Mouse (Mus musculus) limb, embryonic 14.5 days (tissue): Measurements from ENCODE around the gene Prss22. TPM values are rescaled to one million over a fixed set of nuclear protein-coding genes. Genes with fewer than 3 reads are reported as not detected.

Experiments used
- ATAC-seq: fragments of 200-750 bp; cut with Nextera tagmentation; 2 replicates; pipeline ENCODE4 v1.8.0; 2017; ENCODE audit warnings: low read depth, moderate number of reproducible peaks, moderate TSS enrichment; ENCODE audit not compliant: low FRiP score
- DNase-seq: peaks from one replicate; pipeline ENCODE4 v3.0.0-alpha.2; 2015; ENCODE audit warnings: low spot score
- H3K27ac ChIP-seq: fragments of 300-500 bp; sonication (generic); replicated peaks from 2 replicates; pipeline ENCODE4 v1.5.1; 2014; ENCODE audit warnings: low read depth, mild to moderate bottlenecking, low read length, moderate library complexity, mixed read lengths
- H3K27me3 ChIP-seq: fragments of 300-500 bp; sonication (generic); 2 replicates; pipeline ENCODE4 v1.6.1; 2014; ENCODE audit warnings: low read length, mixed read lengths; ENCODE audit not compliant: control insufficient read depth, insufficient read depth
- H3K36me3 ChIP-seq: fragments of 300-500 bp; sonication (generic); 2 replicates; pipeline ENCODE4 v1.6.1; 2014; ENCODE audit warnings: mild to moderate bottlenecking, low read length, moderate library complexity, mixed read lengths; ENCODE audit not compliant: control insufficient read depth, insufficient read depth
- H3K4me1 ChIP-seq: fragments of 300-500 bp; sonication (generic); 2 replicates; pipeline ENCODE4 v1.6.1; 2014; ENCODE audit warnings: antibody characterized with exemption, low read length, mixed read lengths; ENCODE audit not compliant: control insufficient read depth, insufficient read depth
- H3K4me2 ChIP-seq: fragments of 300-500 bp; sonication (generic); replicated peaks from 2 replicates; pipeline ENCODE4 v1.6.1; 2014; ENCODE audit warnings: low read depth, mild to moderate bottlenecking, low read length, moderate library complexity; ENCODE audit not compliant: severe bottlenecking
- H3K4me3 ChIP-seq: fragments of 300-500 bp; sonication (generic); replicated peaks from 2 replicates; pipeline ENCODE4 v1.5.1; 2014; ENCODE audit warnings: low read length
- H3K9ac ChIP-seq: fragments of 300-500 bp; sonication (generic); 2 replicates; pipeline ENCODE4 v1.6.1; 2014; ENCODE audit warnings: mild to moderate bottlenecking, low read depth, low read length, moderate library complexity; ENCODE audit not compliant: severe bottlenecking
- H3K9me3 ChIP-seq: fragments of 300-500 bp; sonication (generic); 2 replicates; pipeline ENCODE4 v1.6.1; 2016; ENCODE audit warnings: low read length; ENCODE audit not compliant: control insufficient read depth
- POLR2A ChIP-seq: fragments of 200-500 bp; IDR thresholded peaks from 2 replicates; pipeline ENCODE4 v1.8.0; 2012; ENCODE audit warnings: inconsistent platforms, mild to moderate bottlenecking, moderate library complexity, borderline replicate concordance; ENCODE audit not compliant: insufficient read depth, insufficient read length; ENCODE audit errors: extremely low read depth
- WGBS: fragments of 180-500 bp; shearing (Covaris S2); extraction: QIAGEN DNeasy Blood & Tissue Kit; methylation state at CpG from one replicate; pipeline ENCODE4 v1.1.7; 2014; 5-methylcytosine and 5-hydroxymethylcytosine counted together
- polyA plus RNA-seq, 2 experiments: library from polyadenylated mRNA; depleted of rRNA in 1 of 2; stranded (reverse) in 1 of 2; unstranded in 1 of 2; fragments of >200 nt; fragmentation: Nextera tagmentation in 1 of 2; extraction: Ambion mirVana in 1 of 2; gene quantifications; 2 replicates each; pipeline versions ENCODE4 v1.2.1 to v1.2.3; 2012 to 2014

Prss22 gene
- polyA plus RNA-seq, 2 experiments, result 0.51 to 0.54 TPM

- no peaks in the 10 kb centered on the region for H3K4me1 ChIP-seq
- no peaks in the 10 kb centered on the region for H3K27me3 ChIP-seq
- no peaks in the 10 kb centered on the region for H3K36me3 ChIP-seq
- DNase-seq (no peak), ATAC-seq (no peak)
- no peak overlapping the region for H3K27ac ChIP-seq
- H3K4me3 ChIP-seq, result no peak overlapping the region
- WGBS, result 92% methylated on average over 14 of the region's 14 CpGs
- no peaks in the 10 kb centered on the region for H3K9me3 ChIP-seq
- H3K9ac ChIP-seq, result no peak overlapping the region
- H3K4me2 ChIP-seq, result no peak overlapping the region
- no peak for TF ChIP-seq POLR2A
Observed at GRCm38 (mm10) chr17:24004071-24004665, 6.3 kb upstream of the Prss22 start.

- no peaks in the 10 kb centered on the region for H3K9me3 ChIP-seq
- no peak for TF ChIP-seq POLR2A
- DNase-seq (no peak), ATAC-seq (no peak)
- H3K27ac ChIP-seq, result no peak overlapping the region
- no peaks in the 10 kb centered on the region for H3K36me3 ChIP-seq
- no peak overlapping the region for H3K9ac ChIP-seq
- H3K27me3 ChIP-seq, result no peaks in the 10 kb centered on the region
- 39% methylated on average over 5 of the region's 5 CpGs for WGBS
- no peak overlapping the region for H3K4me3 ChIP-seq
- H3K4me2 ChIP-seq, result no peak overlapping the region
- no peaks in the 10 kb centered on the region for H3K4me1 ChIP-seq
Observed at GRCm38 (mm10) chr17:24000404-24000803, 2.5 kb upstream of the Prss22 start.

- H3K9me3 ChIP-seq, result no peaks in the 10 kb centered on the region
- DNase-seq (no peak), ATAC-seq (no peak)
- TF ChIP-seq POLR2A, result no peak
- H3K4me2 ChIP-seq, result no peak overlapping the region
- no peaks in the 10 kb centered on the region for H3K36me3 ChIP-seq
- H3K4me1 ChIP-seq, result no peaks in the 10 kb centered on the region
- WGBS, result 55% methylated on average over 6 of the region's 6 CpGs
- H3K4me3 ChIP-seq, result no peak overlapping the region
- no peak overlapping the region for H3K9ac ChIP-seq
- no peaks in the 10 kb centered on the region for H3K27me3 ChIP-seq
- no peak overlapping the region for H3K27ac ChIP-seq
Observed at GRCm38 (mm10) chr17:23998383-23998782, 483 bp upstream of the Prss22 start.

GRCm38 (mm10) chr17:23995421-23995820 lies 2.5 kb downstream of the Prss22 start:
- Histone ChIP-seq H3K9me3 (no peaks in the 10 kb centered on the region), H3K4me2 (no peak overlapping the region), H3K4me3 (no peak overlapping the region), H3K9ac (no peak overlapping the region), H3K36me3 (no peaks in the 10 kb centered on the region), H3K4me1 (peaks cover 4% of the 10 kb centered on the region; the same call in 1 of the 2 replicates), H3K27me3 (no peaks in the 10 kb centered on the region), H3K27ac (no peak overlapping the region)
- DNase-seq, result no peak
- no peak for TF ChIP-seq POLR2A
- whole genome bisulfite sequencing, result 39% methylated on average over 1 of the region's 1 CpGs
- ATAC-seq, result no peak

GRCm38 (mm10) chr17:23994667-23995066 lies 3.2 kb downstream of the Prss22 start:
- WGBS, result 76% methylated on average over 7 of the region's 7 CpGs
- H3K4me3 ChIP-seq, result no peak overlapping the region
- peaks cover 4% of the 10 kb centered on the region; the same call in 1 of the 2 replicates for H3K4me1 ChIP-seq
- H3K27me3 ChIP-seq, result no peaks in the 10 kb centered on the region
- no peaks in the 10 kb centered on the region for H3K36me3 ChIP-seq
- no peak for DNase-seq
- no peak overlapping the region for H3K4me2 ChIP-seq
- no peaks in the 10 kb centered on the region for H3K9me3 ChIP-seq
- no peak for ATAC-seq
- no peak for TF ChIP-seq POLR2A
- H3K9ac ChIP-seq, result no peak overlapping the region
- H3K27ac ChIP-seq, result no peak overlapping the region
